Mouse (Mus musculus) heart, postnatal 0 days (tissue): Measurements from ENCODE around the gene Gm20696.

ENCODE experiments used
- CTCF ChIP-seq: IDR thresholded peaks from 2 replicates; pipeline ENCODE4 v1.5.1; 2016; ENCODE audit warnings: antibody characterized with exemption, control low read depth, low read depth
- EP300 ChIP-seq: IDR thresholded peaks from 2 replicates; pipeline ENCODE4 v1.6.1; 2016; ENCODE audit warnings: antibody characterized with exemption, low read depth

DNA sequence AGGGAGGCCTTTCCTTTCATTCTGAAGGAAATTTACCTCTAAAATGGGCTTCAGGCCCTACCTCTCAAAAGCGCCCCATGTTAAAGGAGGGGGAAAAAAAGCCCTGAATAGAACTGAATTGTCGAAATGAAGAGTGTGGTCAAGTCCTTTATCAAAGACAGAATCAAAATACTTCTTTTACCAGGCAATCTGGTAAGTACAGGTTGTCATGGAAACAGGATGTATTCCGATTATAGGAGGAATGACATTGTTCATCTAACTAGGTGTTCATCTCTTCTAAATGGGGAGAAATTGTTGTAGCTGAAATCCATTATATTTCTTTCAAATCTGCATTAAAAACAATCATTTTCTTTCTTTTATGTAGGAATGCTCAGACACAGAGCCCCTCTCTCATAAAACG lies 7.9 kb upstream of the Gm20696 start:
- no peak for TF ChIP-seq CTCF
- TF ChIP-seq EP300 = no peak
